Mouse (Mus musculus) liver, adult (tissue): Measurements from ENCODE around the gene Fubp3.

Experiments used
- GATA4 ChIP-seq: IDR thresholded peaks from 2 replicates; pipeline ENCODE4 v1.6.1; 2014; ENCODE audit warnings: mild to moderate bottlenecking, low read length; ENCODE audit not compliant: insufficient replicate concordance

Gene Fubp3

DNA sequence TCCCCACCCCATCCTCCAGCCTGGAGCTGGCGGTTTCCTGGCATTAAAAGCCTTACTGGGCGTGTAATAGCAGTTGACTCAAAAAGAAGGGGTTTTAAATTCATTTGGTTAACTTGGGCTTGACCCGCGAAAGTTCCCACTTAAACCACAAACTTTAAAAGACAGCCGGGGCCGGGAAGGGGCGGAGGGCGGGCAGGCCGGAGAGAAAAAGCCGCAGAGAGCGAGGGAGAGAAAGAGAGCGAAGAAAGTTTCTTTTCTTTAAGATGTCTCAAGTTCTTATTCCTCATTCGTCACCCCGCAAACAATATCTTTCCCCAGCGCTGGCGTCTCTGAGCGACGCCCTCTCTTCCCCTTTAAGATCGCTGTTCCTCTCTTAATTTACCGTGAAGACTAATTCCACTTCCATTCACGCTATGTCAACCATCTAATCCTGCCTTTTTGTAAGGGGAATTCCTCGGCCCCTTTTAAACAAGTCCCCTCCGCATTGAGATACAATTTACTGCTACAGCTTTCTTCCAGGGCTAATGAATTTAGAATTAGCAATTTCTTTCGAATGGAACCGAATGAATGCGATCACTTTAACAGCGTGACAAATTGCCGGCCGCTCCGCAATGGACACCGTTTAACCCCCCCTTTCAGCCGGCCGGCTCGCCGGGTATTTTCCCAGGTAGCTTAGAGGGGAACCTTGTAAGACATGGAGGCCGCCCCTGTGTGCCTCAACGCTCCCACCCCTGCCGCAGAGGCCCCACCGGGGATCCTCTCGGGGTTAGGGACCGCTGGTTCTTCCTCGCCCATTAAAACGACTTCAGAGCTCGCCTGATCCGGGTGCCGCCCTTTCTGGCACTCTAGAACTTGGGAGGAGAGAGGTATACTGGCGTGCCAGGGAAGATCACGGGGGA is 68.4 kb downstream of the Fubp3 start:
- TF ChIP-seq GATA4: no peak

DNA sequence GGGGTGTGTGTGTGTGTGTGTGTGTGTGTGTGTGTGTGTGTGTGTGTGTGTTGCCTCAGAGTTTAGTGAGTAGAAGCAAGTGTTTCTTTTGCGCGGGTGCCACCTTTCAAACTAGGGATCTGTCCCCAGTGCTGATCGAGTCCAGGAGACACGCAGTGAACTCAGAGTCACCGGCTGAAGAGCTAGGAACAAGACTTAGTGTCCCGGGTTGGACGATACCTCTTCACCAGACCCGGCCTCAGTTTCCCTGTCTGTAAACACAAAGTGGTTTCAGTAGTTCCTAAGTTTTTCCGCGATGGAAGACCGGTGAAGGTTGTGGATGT is 69.0 kb downstream of the Fubp3 start:
- no peak for TF ChIP-seq GATA4

DNA sequence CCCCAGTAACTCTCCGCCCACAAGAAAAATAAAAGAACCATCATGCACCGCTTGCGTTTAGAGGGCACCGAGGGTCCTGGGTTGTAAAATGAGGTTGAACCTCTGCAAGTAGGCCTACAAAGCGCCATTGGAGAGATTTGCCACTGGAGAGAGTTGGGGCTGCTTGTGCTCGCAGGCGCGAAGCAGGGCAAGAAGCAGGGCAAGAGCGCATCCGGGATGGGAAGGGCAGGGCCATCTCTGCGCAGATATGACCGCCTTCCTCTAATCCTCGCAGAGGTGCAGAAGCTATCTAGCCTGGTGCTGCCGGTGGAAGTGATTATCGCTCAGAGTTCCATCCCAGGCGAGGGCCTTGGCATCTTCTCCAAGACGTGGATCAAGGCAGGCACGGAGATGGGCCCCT is 69.5 kb downstream of the Fubp3 start:
- TF ChIP-seq GATA4: no peak

DNA sequence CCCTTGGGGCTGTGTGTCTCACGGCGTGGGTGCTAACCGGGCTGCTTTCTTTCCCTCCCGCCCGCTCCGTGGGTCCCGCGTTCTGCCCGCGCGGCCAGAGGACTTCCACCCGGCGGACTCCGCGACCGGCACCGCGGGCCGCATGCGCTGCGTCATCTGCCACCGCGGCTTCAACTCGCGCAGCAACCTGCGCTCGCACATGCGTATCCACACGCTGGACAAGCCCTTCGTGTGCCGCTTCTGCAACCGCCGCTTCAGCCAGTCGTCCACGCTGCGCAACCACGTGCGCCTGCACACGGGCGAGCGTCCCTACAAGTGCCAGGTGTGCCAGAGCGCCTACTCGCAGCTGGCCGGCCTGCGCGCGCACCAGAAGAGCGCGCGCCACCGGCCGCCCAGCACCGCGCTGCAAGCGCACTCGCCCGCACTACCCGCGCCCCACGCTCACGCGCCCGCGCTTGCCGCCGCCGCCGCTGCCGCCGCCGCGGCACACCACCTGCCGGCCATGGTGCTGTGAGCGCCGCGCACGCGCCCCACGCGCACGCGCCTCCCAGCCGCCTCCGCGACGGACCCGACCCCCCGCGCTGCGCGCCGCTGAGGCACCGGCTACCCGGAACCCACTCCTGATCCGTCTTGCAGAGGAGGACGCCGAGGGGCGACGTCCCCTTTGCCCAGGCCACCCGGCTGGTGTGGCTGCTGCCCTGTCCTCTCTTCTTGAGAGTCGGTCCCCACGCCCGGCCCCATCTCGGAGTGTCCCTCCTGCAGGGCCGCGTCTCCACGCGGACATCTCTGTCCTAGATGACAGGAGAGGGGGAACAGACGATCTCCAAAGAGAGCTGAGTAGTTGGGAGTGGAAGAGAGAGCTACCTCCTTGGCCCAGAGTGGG is 81.8 kb downstream of the Fubp3 start:
- no peak for TF ChIP-seq GATA4

DNA sequence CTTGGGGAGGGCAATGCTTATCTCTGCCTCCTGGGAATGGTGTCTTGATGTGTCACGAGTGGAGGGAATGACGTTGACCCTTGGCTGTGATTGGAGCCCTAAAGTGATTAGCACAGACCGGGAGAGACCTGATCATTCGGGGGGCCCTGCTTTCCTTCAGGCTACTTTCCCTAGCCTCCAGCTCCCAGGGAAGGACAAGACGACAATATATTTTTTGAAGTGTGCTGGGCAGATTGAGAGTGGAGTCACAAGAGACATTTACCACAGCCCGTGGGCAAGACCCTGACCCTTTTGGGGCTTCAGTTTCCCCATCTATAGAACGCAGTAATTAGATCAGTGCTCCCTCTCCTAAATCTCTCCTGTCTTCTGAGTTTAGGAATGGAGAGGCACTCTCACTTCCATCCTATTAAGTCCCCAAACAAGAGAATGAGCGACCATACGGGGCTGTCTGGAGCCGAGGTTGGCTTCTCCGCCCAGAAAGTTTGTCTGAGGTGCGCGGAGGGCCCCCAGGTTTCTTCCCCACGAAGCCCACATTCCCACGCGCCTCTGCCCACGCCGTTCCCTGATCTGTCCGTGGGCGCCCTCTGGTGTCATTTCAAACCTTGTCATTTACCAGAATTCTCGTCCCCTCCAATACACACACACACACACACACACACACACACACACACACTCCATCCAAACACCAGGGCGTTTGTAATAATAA is 82.6 kb downstream of the Fubp3 start:
- no peak for TF ChIP-seq GATA4

DNA sequence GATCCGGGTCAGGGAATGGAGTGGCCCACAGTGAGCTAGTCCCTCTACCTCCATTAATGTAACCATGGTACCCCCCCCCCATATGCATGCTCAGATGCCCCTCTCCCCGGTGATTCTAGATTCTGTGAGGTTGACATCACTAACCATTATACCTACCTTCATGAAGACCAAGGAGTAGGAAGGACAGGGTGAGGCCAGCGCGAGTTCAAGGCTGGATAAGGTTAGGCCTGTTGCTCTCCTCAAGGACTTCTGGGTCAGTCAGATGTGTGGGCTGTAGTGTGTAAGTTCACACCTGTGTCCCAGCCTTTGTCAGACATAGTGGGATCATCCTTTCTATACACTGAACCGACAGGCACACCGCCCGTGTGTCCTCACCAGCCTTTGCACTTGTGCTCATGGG is 83.9 kb downstream of the Fubp3 start:
- no peak for TF ChIP-seq GATA4

DNA sequence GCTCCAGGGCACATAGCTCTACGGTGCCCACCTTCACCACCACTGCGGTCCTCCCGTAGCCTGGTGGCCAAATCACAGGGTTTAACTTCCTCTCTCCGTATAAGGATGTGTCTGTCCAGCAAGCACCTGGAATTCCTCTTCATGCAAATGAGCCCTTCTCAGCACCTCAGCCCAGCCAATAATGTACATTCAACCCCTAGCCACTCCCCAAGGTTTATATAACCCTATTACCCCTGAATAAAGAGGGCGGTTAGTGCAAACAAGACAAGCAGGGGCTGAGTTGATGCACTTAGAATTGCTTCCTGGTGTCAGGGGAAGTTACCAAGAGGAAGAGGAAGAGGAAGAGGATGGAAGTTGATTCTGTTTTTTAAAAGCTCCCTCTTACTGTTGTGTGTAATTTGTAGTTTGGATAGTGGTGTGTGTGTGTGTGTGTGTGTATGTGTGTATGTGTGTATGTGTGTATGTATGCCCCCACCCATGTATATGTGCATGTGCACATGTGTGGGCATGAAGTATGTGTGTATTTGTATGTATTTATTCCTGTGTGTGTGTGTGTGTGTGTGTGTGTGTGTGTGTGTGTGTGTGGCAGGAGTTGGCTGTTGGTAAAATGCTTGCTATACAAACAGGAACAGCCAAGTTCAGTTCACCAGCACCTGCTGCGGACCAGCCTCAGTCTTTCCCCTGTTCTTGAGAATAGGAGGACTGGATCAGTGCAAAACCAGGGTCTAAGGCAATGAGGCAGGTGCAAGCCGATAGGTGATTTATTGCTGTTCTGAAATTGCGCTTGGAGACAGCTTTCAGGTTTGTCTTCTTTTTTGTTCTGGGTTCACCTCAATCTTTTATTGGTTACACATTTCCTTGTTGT is 90.7 kb downstream of the Fubp3 start:
- no peak for TF ChIP-seq GATA4

GRCm38 (mm10) chr2:31663804-31664180 is 91.3 kb downstream of the Fubp3 start:
- no peak for TF ChIP-seq GATA4
